Mouse (Mus musculus) CH12F3 (cell line): ENCODE results near the gene Gm20388.

ENCODE experiments used
- in situ Hi-C: fragments of 300-500 bp; cut with MboI; formaldehyde crosslinking; loops from 2 replicates; pipeline ENCODE4 v1.14.3; 2020; ENCODE audit warnings: low sequenced_read_pairs

Gm20388 gene

DNA sequence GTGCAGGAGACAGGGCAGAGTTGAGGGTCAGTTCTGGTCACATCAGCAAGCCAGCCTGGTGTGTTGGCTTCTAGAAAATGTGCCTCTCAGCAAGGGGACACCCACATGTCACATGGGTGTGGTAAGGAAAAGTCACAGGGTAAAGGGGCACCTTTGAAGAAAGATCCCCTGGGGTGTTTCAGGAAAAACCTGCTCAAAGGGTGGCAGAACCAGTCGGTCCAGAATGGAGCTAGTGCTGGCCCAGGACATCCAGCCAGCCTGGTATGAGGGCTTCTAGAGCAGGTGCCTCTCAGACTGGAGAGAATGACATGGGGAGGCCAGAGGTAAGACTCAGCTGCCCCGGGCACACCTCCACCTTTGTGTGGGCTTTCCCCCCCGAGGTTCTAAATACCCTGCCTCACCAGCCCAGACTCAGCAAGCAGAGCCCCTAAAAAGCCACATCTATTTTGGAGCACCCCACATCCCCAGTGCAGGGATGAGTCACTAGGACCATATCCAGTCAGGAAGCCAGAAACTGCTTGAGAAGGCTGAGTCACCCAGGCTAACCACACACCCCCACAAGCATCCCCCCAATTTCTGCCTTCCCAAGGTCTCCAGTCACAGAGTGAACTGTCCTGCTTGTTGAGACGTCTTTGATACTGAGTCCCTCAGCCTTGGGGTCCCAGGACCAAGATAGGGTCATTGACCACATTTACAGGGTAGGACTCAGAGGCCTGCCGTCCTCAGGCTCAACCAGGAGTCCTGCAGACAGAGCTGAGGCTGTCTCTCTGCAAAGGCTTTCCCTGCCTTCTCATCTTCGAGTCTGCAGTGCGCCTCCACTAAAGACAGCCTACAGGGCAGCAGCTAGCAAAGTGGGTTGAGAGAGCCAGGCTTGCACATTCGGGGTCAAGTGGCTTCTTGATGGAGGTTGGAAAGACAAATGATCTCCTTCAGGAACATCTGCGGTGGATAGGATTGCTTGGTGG is 2445.3 kb downstream of the Gm20388 start:
- in situ Hi-C loops: no loop called here

DNA sequence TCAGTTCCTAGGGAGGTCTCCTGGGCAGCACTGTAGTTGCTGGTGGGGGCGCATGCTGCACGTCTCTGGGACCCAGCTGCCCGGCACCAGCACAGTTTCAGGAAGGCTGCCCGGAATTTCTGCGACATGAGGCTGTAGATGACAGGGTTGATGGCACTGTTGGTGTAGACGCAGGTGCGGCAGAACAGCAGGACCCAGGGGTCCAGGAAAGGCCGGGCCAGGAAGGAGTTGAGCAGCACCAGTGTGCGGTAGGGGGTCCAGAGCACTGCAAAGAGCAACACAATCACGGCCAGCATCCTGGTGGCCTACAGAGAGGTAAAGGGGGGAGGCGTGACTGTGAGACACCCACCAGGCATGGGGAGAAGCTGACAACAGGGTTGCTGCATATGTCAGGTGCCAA is 2446.6 kb downstream of the Gm20388 start:
- in situ Hi-C loops: no loop called here

DNA sequence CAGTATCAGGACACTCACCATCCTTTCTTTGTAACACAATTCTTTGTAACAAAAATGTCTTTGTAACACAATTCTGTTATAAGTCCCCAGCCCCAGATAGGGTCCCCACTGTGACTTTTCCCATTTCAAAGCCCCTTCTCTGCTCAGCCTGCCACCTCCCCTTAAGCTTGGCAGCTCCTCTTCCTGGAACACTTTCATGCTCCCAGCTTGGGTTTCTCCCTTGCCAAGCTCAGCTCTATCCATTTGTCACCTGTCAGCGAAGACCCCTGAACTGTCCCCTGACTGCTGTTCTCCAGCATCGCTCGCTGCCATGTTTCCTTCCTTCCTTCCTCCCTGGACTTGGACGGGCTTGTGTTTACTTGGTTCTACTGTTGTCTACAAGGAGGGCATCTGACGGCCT is 2447.0 kb downstream of the Gm20388 start:
- in situ Hi-C loops: no loop called here

DNA sequence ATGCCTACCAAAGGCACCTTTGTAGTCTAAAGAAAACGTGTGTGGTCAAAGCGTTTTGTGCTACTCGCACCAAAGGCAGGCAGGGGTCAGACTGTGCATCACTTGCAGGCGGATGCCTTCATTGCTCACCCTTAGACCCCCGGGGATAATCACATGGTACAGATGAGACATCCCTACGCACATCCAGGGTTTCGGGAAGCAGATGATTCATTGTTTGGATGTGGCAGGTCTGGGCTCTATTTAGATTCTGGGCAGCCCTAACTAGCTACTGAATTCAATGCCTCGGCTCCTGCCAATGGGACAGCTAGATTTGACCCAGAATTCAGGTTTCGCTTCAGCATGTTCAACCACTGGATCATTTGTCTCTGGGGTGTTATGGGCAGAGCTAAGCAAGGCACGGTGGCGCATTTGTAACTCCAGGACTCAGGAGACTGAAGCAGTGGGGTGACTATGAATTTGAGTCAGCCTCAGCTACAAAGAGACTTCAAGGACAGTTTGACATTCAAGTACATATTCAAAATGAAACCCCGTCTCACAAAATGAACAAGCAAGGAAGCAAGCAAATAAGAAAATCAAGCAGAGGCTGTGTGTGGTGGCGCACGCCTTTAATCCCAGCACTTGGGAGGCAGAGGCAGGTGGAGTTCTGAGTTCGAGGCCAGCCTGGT is 2448.6 kb downstream of the Gm20388 start:
- in situ Hi-C loops: no loop called here

DNA sequence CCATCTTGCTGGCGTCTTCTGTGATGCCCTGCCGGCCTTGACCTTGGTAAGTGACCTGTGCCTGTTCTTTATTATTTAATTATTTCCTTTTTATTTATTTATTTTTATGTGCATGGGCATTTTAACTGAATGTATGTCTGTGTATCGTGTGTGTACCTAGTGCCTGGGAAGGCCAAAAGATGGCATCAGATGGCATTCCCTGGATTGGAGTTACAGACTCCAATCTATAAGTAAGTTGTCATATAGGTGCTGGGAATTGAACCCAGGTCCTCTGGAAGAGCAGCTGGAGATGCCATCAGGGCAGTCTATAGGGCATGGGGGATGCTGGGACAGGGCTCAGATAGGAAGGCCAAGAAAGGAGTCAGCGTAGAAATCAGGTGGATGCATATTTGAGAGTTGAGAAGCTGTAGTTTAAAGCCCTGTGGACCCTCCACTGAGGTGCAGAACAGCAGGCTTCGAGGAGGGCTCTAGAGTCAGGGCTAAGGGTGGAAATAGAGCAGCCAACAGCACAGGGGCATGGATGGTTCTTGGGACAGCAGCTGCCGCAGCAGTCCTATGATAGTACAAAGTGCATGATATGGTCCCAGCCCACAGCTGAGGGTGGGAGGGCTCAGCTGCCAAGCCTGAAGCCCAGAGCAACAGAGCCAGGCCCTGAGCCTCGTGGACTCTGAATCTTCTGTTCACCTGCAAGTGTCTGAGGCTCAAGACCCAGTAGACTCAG is 2450.2 kb downstream of the Gm20388 start, which contains the start of gene Trhr2:
Gene Trhr2, minus strand, starts transcription at position 51 of the 721 bp plus-strand sequence.
- in situ Hi-C loops: no loop called here

DNA sequence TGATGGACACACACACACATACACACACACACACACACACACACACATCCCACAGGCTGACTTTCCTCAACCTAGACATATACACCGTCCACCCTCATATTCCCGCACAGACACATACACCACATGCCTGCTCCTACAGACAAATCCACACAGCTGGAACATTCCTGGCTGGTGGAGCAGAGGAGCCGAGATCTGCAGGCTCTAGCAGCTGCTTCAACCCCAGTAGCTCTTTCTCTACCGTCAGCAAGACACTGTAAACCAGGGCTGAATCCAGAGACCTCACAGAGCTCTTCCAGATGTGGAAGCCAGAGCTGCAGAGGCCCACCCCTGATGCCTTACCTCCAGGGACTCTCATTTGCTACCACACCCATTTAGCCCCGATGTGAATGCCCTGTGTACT is 2451.6 kb downstream of the Gm20388 start:
- in situ Hi-C loops: no loop called here

DNA sequence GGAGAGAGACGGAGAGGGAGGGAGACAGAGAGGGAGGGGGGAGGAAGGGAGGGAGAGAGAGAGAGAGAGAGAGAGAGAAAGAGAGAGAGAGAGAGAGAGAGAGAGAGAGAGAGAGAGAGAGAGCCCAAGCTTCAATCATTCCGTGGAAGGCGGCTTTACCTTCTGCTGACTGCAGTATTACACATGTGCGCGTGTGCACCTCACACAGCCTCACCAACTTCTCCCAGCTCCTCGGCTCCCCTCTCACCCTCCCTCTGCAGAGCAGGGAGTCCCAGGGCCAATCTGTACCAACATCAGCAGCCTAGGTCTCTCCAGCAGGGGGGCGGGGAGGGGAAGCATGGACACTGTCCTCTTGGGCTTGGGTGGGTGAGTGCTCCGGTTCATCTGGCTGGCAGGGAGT is 2452.3 kb downstream of the Gm20388 start:
- in situ Hi-C loops: no loop called here

DNA sequence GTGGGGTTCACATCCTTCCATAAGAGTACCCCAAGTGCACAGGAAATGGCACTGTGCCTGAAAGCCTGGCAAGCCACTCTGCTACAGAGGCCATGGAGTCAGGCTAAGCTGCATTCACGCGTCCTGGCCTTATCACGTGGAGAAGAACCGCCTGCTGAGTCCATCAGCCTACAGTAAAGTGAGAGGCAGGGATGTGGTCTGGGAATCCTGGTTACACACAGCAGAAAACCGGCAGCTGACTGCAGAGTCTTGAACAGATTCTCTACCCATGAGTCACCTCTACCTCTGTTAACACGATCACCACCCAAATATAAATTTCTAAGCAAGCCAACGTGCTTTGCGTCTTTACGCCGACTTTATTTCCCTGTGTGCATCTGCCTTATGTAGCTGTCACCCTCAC is 2457.9 kb downstream of the Gm20388 start:
- in situ Hi-C loops: no loop called here

DNA sequence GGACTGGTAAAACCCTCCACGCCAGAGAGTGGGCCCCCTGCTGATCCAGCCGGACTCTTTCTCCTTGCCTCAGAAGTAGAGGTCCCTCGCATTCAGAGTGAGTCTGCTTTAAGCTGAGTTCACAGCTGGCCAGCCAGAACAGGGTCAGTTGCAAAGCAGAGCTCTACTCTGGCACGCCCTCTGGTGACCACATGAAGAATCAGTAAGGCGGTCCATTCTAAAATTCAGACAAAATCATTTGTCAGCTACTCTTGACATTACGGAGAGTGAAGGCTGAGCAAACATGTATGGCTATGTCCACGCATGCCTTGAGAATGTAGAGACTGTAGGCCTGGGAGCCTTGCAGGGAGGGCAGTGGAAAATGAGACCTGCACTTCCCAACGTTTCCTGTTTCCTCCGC is 2459.0 kb downstream of the Gm20388 start:
- in situ Hi-C loops: no loop called here

DNA sequence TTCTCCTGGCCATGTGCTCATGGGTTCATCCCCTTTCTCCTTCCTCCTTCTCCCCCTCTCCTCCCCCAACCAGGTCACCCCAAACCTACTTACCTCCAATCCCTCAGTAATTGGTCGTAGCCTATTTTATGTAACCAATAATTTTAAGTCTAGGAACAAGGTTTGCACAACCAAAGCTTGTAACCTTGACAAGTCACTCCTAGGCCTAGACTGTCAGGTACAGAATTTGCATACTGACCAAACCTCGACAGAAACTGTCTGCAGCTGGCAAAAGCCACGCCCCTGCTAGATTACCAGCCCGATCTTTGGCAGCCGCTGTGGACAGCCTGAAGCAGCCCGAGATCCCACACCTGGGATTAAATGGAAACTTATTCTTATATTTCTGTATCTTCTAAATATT is 2461.1 kb downstream of the Gm20388 start:
- in situ Hi-C loops: no loop called here

DNA sequence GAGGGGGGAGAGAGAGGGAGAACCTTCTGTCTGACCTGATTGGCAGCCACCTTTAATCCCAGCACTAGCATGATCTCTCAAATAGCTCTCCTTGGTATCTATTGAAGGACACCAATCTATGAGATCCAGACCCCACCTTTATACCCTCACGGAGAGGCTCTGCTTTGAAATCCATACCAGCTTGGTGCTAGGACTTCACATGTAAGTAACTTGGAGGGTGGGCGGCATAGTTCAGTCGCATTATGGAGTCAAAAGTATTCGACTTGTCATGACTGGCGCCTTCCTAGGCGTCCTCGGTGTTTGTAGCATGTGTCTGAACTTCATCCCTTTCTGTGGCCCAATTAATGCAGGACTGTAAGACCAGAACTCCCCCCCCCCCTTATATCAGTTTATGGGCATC is 2464.7 kb downstream of the Gm20388 start:
- in situ Hi-C loops: no loop called here

DNA sequence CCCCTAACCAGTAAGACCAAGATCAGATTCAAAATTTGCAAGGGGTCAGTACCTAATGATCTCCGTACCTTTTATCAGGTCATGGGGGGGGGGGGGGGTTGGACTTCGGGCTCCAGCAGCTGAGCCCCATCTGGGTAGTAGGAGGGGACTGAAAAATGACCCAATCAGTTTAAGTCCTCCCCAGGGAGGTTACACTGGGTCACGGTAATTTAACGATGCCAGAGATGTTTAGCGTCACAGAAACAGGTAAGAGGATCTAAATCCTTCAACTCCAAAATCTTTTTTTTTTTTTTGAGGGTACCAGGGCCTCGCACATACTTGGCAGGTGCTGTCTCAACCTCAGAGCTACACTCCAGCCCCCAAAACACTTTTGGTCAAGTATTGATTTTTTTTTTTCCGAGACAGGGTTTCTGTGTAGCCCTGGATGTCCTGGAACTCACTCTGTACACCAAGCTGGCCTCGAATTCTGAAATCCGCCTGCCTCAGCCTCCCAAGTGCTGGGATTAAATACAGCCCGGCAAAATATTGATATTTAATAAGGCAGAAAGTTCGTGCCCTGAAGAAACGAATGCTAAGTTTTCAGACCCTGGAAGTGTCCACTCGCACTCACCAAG is 2465.2 kb downstream of the Gm20388 start:
- in situ Hi-C loops: no loop called here

DNA sequence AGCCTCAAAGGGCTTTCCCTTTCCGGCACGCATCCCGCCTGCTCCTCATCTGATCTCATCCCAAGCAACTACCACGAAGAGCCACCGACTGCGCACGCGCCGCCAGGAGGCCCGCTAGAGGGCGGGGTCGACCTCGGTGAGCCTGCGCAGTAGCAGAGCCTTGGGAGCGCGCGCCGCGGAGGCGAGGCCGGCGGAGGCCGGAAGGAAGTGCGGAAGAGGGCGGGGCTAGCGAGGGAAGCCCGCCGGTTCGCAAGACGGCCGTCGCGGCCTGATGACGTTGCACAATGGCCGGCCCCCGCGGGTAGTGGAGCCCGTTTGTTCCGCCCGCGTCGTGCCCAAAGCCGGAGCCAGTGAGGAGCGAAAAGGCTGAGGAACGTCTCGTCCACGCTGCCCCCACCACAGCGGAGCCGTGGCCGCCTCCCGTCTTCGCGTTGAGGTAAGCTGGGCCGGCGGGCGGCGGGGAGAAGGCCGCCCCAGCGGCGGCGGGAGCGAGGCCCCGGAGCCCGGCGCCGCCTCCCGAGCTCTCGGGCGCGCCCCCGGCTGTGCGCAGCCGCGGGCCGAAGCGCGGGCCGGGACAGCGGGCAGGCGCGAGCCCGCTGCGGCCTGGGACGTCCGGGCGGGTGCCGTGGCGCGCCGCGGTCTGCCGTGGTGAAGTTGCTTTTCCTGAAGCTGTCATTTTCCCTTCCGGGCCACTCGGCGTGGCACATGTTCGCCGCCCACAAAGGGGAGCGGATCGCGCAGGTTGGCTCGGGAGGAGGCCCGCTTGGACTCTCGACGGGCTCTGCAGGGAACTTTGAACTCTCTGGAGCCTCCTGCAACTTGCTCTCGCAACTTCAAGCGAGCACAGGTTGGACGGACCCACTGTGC is 2466.0 kb downstream of the Gm20388 start, which contains the start of gene Zc3h18:
Gene Zc3h18, plus strand, starts transcription at position 245 of the 867 bp plus-strand sequence.
- in situ Hi-C loops: no loop called here

DNA sequence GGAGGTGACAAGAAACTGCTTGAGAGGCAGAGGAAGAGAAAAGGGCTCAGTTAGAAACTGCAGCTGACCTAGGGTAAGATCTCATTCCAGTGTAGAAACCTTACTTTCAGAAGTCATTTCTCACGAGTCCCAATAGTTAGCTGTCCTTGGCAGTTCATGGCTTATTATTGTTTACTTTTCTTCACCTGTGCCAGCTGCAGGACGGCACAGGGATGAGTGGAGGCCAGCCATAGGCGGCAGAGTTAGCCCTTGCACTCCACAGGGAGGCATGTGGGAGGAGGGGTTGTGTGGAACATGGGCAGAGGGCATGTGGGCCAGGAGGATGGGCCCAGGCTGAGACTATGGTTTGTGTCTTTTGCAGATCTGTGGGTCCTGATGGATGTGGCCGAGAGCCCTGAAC is 2472.4 kb downstream of the Gm20388 start:
- in situ Hi-C loops: no loop called here

DNA sequence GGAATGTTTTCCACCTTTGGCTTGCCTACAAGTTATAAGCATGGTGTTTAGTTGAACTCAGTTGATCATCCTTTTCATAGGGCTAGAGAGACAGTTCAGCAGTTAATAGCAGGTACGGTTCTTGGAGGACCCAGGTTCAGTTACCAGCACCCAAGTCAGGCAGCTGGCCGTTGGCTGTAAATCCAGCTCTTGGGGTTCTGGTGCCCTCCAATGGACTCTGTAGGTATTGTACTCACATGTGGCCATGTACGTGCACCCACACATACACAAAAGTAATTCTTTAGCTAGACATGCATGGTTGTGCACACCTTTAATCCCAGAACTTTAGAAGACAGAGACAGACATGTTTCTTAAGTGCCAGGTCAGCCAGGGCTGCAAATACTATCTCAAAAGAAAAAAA is 2478.7 kb downstream of the Gm20388 start:
- in situ Hi-C loops: no loop called here

DNA sequence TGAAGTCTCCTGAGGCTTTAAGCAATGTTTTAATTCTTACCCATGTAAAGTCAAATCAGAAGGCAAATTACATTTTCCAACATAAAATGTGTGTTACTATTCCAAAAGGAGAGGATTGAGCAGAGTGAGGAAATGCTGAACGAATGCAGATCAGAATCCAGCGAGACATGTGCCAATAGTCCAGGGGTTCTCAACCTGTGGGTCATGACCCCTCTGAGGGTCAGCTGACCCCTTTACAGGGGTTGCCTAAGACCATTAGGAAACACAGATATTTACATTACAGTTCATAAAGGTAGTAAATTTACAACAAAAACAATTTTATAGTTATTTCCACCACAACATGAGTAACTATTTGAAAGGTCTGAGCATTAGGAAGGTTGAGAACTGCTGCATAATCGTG is 2480.1 kb downstream of the Gm20388 start:
- in situ Hi-C loops: no loop called here

DNA sequence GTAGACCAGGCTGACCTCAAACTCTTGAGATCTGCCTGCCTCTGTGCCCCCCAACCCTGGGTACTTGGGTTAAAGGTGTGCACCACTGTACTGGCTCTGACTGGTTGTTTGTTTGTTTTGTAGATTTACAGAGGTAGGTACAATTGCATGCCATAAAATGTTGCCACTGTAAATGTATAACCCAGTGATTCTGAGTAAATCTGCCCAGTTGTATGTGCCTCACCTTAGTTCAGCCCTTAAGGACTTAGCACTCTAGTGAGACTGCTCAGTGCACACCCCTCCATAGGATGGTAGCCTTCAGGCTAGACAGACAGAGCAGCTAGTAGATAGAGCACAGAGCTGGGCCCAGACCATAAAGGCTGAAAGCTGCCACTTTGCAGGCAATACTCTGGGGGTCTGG is 2483.1 kb downstream of the Gm20388 start:
- in situ Hi-C loops: no loop called here

DNA sequence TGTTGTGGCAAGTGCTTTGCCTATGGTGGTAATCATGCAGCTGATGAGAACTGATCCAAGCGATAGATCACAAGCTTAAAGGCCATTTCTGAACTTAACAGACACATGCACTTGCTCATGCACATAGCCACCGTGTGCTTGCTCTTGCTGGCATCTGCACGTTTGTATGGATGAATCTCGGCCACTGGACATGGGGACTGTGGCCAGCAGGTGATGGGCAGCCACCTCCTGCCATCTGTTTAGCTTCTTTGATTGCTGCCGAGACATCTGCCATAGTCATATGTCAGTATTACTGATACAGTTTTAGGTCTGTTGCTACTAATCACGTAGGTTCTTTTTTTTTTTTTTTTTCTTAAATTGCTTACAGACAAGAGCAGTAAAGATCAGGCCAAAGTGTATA is 2484.7 kb downstream of the Gm20388 start:
- in situ Hi-C loops: no loop called here

DNA sequence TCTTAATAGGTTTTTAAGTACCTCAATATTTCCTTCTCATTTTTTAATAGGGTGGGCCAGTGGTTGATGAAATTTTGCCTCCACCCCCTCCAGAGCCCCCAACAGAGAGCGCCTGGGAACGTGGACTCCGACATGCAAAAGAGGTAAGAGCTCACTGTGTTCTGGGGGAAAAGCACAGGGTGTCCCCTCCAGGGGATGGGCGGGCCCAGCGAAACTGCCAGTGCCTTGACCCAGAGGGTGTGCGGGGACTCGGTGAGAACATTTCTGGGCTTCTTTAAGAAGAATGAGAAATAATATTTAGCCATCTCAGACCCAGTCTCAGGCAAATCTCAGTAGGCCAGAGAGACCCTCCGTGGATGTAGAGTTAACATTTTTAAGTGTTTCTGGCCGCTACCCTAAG is 2487.5 kb downstream of the Gm20388 start:
- in situ Hi-C loops: no loop called here
